Mouse (Mus musculus) intestine, embryonic 16.5 days (tissue): ENCODE measurements around the gene Slc43a2. TPM values are rescaled to one million over a fixed set of nuclear protein-coding genes. Genes with fewer than 3 reads are reported as not detected.

Experiments
- ATAC-seq: fragments of 200-750 bp; cut with Nextera tagmentation; 2 replicates; pipeline ENCODE4 v1.8.0; 2017; ENCODE audit warnings: moderate TSS enrichment, moderate library complexity
- H3K27ac ChIP-seq: fragments of 300-500 bp; sonication (generic); 2 replicates; pipeline ENCODE4 v1.5.1; 2014; ENCODE audit warnings: mild to moderate bottlenecking, low read length
- H3K27me3 ChIP-seq: fragments of 300-500 bp; sonication (generic); replicated peaks from 2 replicates; pipeline ENCODE4 v1.6.1; 2014; ENCODE audit warnings: low read length, control low read depth, mixed read lengths; ENCODE audit not compliant: control insufficient read depth, insufficient read depth
- H3K36me3 ChIP-seq: fragments of 300-500 bp; sonication (generic); 2 replicates; pipeline ENCODE4 v1.6.1; 2014; ENCODE audit warnings: low read length, control low read depth; ENCODE audit not compliant: control insufficient read depth, insufficient read depth
- H3K4me1 ChIP-seq: fragments of 300-500 bp; sonication (generic); 2 replicates; pipeline ENCODE4 v1.6.1; 2014; ENCODE audit warnings: low read length, control low read depth, mixed read lengths; ENCODE audit not compliant: control insufficient read depth, insufficient read depth
- H3K4me2 ChIP-seq: fragments of 300-500 bp; sonication (generic); 2 replicates; pipeline ENCODE4 v1.6.1; 2014; ENCODE audit warnings: low read depth, low read length, control low read depth
- H3K4me3 ChIP-seq: fragments of 300-500 bp; sonication (generic); 2 replicates; pipeline ENCODE4 v1.5.1; 2014; ENCODE audit warnings: mild to moderate bottlenecking, low read length
- H3K9ac ChIP-seq: fragments of 300-500 bp; sonication (generic); 2 replicates; pipeline ENCODE4 v1.6.1; 2014; ENCODE audit warnings: low read depth, low read length
- H3K9me3 ChIP-seq: fragments of 300-500 bp; sonication (generic); 2 replicates; pipeline ENCODE4 v1.6.1; 2016; ENCODE audit warnings: low read length, control low read depth; ENCODE audit not compliant: control insufficient read depth
- WGBS: fragments of 180-500 bp; shearing (Covaris S2); extraction: QIAGEN DNeasy Blood & Tissue Kit; methylation state at CpG from one replicate; pipeline ENCODE4 v1.1.7; 2014; 5-methylcytosine and 5-hydroxymethylcytosine counted together
- polyA plus RNA-seq: library from polyadenylated mRNA; unstranded; fragments of >200 nt; fragmentation: Nextera tagmentation; extraction: Ambion mirVana; gene quantifications from 2 replicates; pipeline ENCODE4 v1.2.1, GENCODE M21; 2015

The Slc43a2 gene
- polyA plus RNA-seq, 1 experiment from 2014 or later = 22.0 TPM

GRCm38 (mm10) chr11:75610021-75610420 lies 78.5 kb downstream of the Slc43a2 start:
- Histone ChIP-seq H3K27ac (no peak overlapping the region), H3K9ac (no peak overlapping the region), H3K27me3 (no peaks in the 10 kb centered on the region), H3K36me3 (0 out of 2 replicates have a peak, but pooled peaks cover 12% of the 10 kb centered on the region), H3K4me2 (no peak overlapping the region), H3K9me3 (no peaks in the 10 kb centered on the region), H3K4me1 (peaks cover 6% of the 10 kb centered on the region), H3K4me3 (no peak overlapping the region)
- WGBS = 74% methylated on average over 2 of the region's 2 CpGs
- no peak for ATAC-seq

- H3K36me3 ChIP-seq = peaks cover 21% of the 10 kb centered on the region
- no peaks in the 10 kb centered on the region for H3K9me3 ChIP-seq
- no peaks in the 10 kb centered on the region for H3K27me3 ChIP-seq
- no peak for ATAC-seq
- no peak overlapping the region for H3K9ac ChIP-seq
- H3K4me2 ChIP-seq = no peak overlapping the region
- no peak overlapping the region for H3K4me3 ChIP-seq
- H3K27ac ChIP-seq = no peak overlapping the region
- 97% methylated on average over 1 of the region's 1 CpGs for WGBS
- no peaks in the 10 kb centered on the region for H3K4me1 ChIP-seq
These were observed 83.3 kb downstream of the Slc43a2 start for GRCm38 (mm10) chr11:75614769-75615168.

- no peak for ATAC-seq
These were observed 84.1 kb downstream of the Slc43a2 start for GRCm38 (mm10) chr11:75615556-75615955.

GRCm38 (mm10) chr11:75619133-75619532 lies 87.6 kb downstream of the Slc43a2 start:
- H3K9ac ChIP-seq = no peak overlapping the region
- H3K9me3 ChIP-seq = no peaks in the 10 kb centered on the region
- H3K4me3 ChIP-seq = no peak overlapping the region
- WGBS = 74% methylated on average over 5 of the region's 5 CpGs
- ATAC-seq = no peak
- H3K36me3 ChIP-seq = peaks cover 12% of the 10 kb centered on the region
- H3K4me1 ChIP-seq = 0 out of 2 replicates have a peak, but pooled peaks cover 2% of the 10 kb centered on the region
- H3K27me3 ChIP-seq = no peaks in the 10 kb centered on the region
- H3K27ac ChIP-seq = no peak overlapping the region
- no peak overlapping the region for H3K4me2 ChIP-seq

More at GRCm38 (mm10) chr11:75615556-75615955, 84.1 kb downstream of the Slc43a2 start:
- H3K4me1 ChIP-seq = no peaks in the 10 kb centered on the region
- H3K9ac ChIP-seq = no peak overlapping the region
- no peaks in the 10 kb centered on the region for H3K9me3 ChIP-seq
- H3K4me2 ChIP-seq = no peak overlapping the region
- WGBS = 74% methylated on average over 2 of the region's 2 CpGs
- H3K27ac ChIP-seq = no peak overlapping the region
- no peak overlapping the region for H3K4me3 ChIP-seq
- peaks cover 18% of the 10 kb centered on the region for H3K36me3 ChIP-seq
- no peaks in the 10 kb centered on the region for H3K27me3 ChIP-seq

GRCm38 (mm10) chr11:75620136-75620780 lies 88.8 kb downstream of the Slc43a2 start:
- H3K4me1 ChIP-seq = 0 out of 2 replicates have a peak, but pooled peaks cover 2% of the 10 kb centered on the region
- no peaks in the 10 kb centered on the region for H3K27me3 ChIP-seq
- no peaks in the 10 kb centered on the region for H3K9me3 ChIP-seq
- 0 out of 2 replicates have a peak, but pooled peaks have one; percentile 11 for ATAC-seq
- no peak overlapping the region for H3K4me2 ChIP-seq
- WGBS = 71% methylated on average over 12 of the region's 12 CpGs
- no peak overlapping the region for H3K4me3 ChIP-seq
- H3K27ac ChIP-seq = peak overlapping the region; percentile 27; the same call in 1 of the 2 replicates
- H3K36me3 ChIP-seq = peaks cover 10% of the 10 kb centered on the region
- no peak overlapping the region for H3K9ac ChIP-seq

GRCm38 (mm10) chr11:75621426-75621825 lies 89.9 kb downstream of the Slc43a2 start:
- Histone ChIP-seq H3K4me3 (no peak overlapping the region), H3K4me1 (0 out of 2 replicates have a peak, but pooled peaks cover 2% of the 10 kb centered on the region), H3K9ac (peak overlapping the region; percentile 14; the same call in 1 of the 2 replicates), H3K27me3 (no peaks in the 10 kb centered on the region), H3K36me3 (peaks cover 6% of the 10 kb centered on the region), H3K9me3 (no peaks in the 10 kb centered on the region), H3K27ac (peak overlapping the region; percentile 72; the same call in 1 of the 2 replicates), H3K4me2 (no peak overlapping the region)
- WGBS = 82% methylated on average over 2 of the region's 2 CpGs
- no peak for ATAC-seq

- ATAC-seq = no peak
- Histone ChIP-seq H3K4me3 (no peak overlapping the region), H3K9ac (no peak overlapping the region), H3K27me3 (no peaks in the 10 kb centered on the region), H3K36me3 (peaks cover 7% of the 10 kb centered on the region; the same call in 1 of the 2 replicates), H3K4me2 (no peak overlapping the region), H3K4me1 (0 out of 2 replicates have a peak, but pooled peaks cover 2% of the 10 kb centered on the region), H3K27ac (no peak overlapping the region), H3K9me3 (no peaks in the 10 kb centered on the region)
- 88% methylated on average over 2 of the region's 2 CpGs for WGBS
These were observed 91.3 kb downstream of the Slc43a2 start for GRCm38 (mm10) chr11:75622588-75623329.

- Histone ChIP-seq H3K4me2 (no peak overlapping the region), H3K36me3 (peaks cover 5% of the 10 kb centered on the region), H3K4me1 (0 out of 2 replicates have a peak, but pooled peaks cover 2% of the 10 kb centered on the region), H3K27me3 (no peaks in the 10 kb centered on the region), H3K27ac (peak overlapping the region; percentile 52; the same call in 1 of the 2 replicates), H3K9ac (no peak overlapping the region), H3K9me3 (no peaks in the 10 kb centered on the region), H3K4me3 (no peak overlapping the region)
- WGBS = 64% methylated on average over 2 of the region's 2 CpGs
- ATAC-seq = no peak
These were observed 92.6 kb downstream of the Slc43a2 start for GRCm38 (mm10) chr11:75624102-75624554.

GRCm38 (mm10) chr11:75625820-75626219 lies 94.3 kb downstream of the Slc43a2 start:
- H3K4me1 ChIP-seq = 0 out of 2 replicates have a peak, but pooled peaks cover 11% of the 10 kb centered on the region
- H3K4me3 ChIP-seq = no peak overlapping the region
- H3K27me3 ChIP-seq = no peaks in the 10 kb centered on the region
- H3K9ac ChIP-seq = no peak overlapping the region
- no peaks in the 10 kb centered on the region for H3K9me3 ChIP-seq
- WGBS = 89% methylated on average over 4 of the region's 4 CpGs
- no peak for ATAC-seq
- H3K27ac ChIP-seq = no peak overlapping the region
- H3K36me3 ChIP-seq = peaks cover 5% of the 10 kb centered on the region
- no peak overlapping the region for H3K4me2 ChIP-seq
